Mouse (Mus musculus) CH12.LX (cell line): ENCODE measurements around the gene Arhgap5.

ENCODE experiments used
- CTCF ChIP-seq, 2 experiments: IDR thresholded peaks in 1 of 2; conservative IDR thresholded peaks in 1 of 2; 2 replicates each; pipeline ENCODE4 v1.5.1; 2011 to 2012; ENCODE audit warnings: low read depth in 2 of 2, low read length in 2 of 2, improper control_type of control experiment in 1 of 2, inconsistent platforms in 1 of 2, mild to moderate bottlenecking in 1 of 2, moderate library complexity in 1 of 2
- EP300 ChIP-seq: IDR thresholded peaks from 2 replicates; pipeline ENCODE4 v1.6.1; 2011; ENCODE audit warnings: low read length, improper control_type of control experiment
- POLR2AphosphoS2 ChIP-seq: IDR thresholded peaks from 2 replicates; pipeline ENCODE4 v1.6.1; 2011; ENCODE audit warnings: low read depth, low read length, improper control_type of control experiment

GRCm38 (mm10) chr12:52565654-52566053, 61.9 kb downstream of the Arhgap5 start:
- TF ChIP-seq POLR2AphosphoS2 (no peak), EP300 (no peak), CTCF (conservative IDR thresholded peaks at IDR 0.05 in 1 of 2, IDR thresholded peaks at IDR 0.05 in 1 of 2; ENCODE audit: low read depth in 2 of 2, low read length in 2 of 2) (no peak)
